Mouse (Mus musculus): ENCODE results near the gene Olfr1395. TPM values are rescaled to one million over a fixed set of nuclear protein-coding genes. Genes with fewer than 3 reads are reported as not detected.
A peak's percentile ranks its signal among the peaks of the same experiment; 100 is the strongest.
"Not testable (repeated sequence)": the region's sequence is repeated elsewhere in the genome, so short reads cannot be mapped to it uniquely, and the experiment has no call there.

The Olfr1395 gene
- polyA plus RNA-seq, 1 experiment from 2014 or later: not detected

DNA sequence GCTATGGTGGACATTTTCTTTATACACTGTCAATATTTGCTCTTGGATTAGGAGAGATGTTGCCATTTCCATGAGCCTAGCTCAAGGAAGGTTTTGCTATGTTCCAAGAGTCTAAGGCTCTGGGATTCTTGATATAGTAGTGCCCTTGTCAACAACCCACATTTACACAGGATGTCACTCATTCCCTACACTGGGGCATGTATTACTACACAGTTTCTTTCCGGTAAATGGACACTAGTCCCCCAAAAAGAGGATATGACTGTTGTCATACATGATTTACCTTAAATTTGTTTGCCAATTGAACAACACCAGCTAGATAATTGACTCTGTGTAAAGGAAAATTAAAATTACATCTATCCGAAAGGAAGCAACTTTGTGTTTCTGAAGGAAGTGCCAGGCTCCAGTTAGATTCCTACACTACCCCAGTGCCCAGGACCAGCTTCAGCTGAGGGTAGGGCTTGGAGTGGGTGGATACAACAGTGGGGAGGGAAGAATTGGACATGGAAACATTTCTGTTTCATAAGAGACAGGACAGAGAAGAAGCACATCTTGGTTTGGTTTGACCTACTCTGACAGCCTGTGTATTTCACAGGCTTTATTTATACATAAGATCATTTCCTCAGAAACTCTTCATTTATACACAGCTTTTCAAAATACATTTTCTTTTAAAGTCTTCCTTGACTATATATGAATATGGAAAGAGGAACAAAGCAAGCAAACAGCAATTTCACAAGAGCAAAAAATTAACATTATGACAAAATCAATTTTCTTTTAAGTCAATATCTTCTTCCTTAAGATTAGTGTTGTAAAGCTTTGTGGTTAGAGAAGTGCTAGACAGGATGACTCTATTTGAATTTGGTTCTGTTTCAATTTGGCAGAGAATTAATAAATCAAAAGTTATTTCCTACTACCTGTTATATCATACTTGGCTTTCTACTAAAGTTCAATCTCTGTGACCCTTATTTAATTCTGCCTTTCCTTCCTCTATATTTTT lies 15.0 kb downstream of the Olfr1395 start:
- H3K4me2 ChIP-seq (ENCODE audit: low read length): no peak overlapping the region
- no peak overlapping the region for H3K9ac ChIP-seq (ENCODE audit: low read depth, low read length)
- H3K4me3 ChIP-seq (ENCODE audit: low read length): no peak overlapping the region
- ATAC-seq: no peak
- 90% methylated on average over 2 of the region's 2 CpGs for WGBS
- H3K4me1 ChIP-seq (ENCODE audit: control insufficient read depth, insufficient read depth, low read depth, low read length): no peaks in the 10 kb centered on the region
- no peaks in the 10 kb centered on the region for H3K27me3 ChIP-seq (replicated peaks; ENCODE audit: control insufficient read depth, insufficient read depth, low read length)
- H3K9me3 ChIP-seq (ENCODE audit: control insufficient read depth, low read length): no peaks in the 10 kb centered on the region
- H3K36me3 ChIP-seq (ENCODE audit: control insufficient read depth, insufficient read depth, low read length): no peaks in the 10 kb centered on the region
- H3K27ac ChIP-seq (ENCODE audit: low read depth, low read length): no peak overlapping the region

DNA sequence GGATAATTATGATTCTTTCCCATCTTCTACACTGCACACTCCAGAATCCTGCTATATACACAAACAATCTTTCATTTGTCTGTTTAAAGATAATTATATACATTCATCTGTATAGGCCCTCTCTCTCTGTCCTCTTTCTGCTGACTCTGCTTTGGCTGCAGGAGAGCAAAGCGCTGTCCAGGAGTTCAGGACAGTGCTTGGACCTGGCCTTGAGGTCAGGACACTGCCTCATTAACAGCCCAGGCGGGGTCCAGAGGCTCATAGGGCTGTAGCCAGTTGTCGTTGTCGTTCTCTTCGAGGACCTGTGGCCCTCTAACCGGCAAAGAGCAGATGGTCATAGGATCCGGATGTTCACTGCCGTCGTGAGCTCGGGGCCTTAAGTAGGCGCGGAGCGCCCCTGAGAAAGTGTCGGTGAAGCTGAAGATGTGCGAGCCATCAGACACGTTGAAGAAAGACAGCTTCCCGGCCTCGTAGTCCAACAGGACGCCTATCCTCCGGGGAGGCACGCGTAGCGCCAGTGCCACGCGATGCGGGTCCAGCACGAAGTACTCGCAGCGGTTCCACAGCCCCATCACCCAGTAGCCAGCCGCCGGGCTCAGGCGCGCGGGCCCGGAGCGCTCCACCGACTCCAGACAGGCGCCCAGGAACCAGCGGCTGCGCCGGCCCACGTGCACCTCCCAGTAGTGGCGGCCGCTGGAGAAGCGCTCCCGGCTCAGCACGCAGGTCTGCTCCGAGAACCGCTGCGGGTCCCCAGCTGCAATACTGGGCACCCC lies 27.0 kb downstream of the Olfr1395 start:
- Histone ChIP-seq H3K9ac (ENCODE audit: low read depth, low read length) (peak overlapping the region; percentile 60), H3K4me2 (ENCODE audit: low read length) (peak overlapping the region; percentile 76), H3K4me3 (ENCODE audit: low read length) (peak overlapping the region; percentile 45), H3K36me3 (ENCODE audit: control insufficient read depth, insufficient read depth, low read length) (no peaks in the 10 kb centered on the region), H3K27ac (ENCODE audit: low read depth, low read length) (no peak overlapping the region), H3K9me3 (ENCODE audit: control insufficient read depth, low read length) (peaks cover 5% of the 10 kb centered on the region), H3K4me1 (ENCODE audit: control insufficient read depth, insufficient read depth, low read depth, low read length) (no peaks in the 10 kb centered on the region; the same call in 1 of the 2 replicates), H3K27me3 (replicated peaks; ENCODE audit: control insufficient read depth, insufficient read depth, low read length) (peaks cover 2% of the 10 kb centered on the region; the same call in 1 of the 2 replicates)
- 2% methylated on average over 50 of the region's 50 CpGs for WGBS
- peak; percentile 90 for ATAC-seq

DNA sequence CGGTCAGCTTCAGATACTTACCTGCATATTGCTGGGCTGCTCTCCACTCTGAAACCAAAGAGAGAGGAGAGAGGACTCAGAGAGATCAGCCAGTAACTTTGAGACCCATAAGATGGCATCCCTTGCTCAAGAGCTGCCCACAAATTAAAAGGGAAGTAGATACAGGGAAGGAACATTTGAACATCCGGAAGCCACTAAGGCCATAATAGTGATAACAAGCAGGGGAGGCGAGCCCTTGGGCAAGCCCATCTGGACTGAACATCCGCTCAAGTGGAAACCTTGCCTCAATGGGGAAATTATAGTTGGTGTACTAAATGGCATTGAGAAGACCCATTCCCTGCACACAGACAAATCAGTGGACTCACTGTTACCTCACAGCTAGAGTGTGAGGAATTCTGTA lies 28.5 kb downstream of the Olfr1395 start:
- Histone ChIP-seq H3K27me3 (replicated peaks; ENCODE audit: control insufficient read depth, insufficient read depth, low read length) (peaks cover 2% of the 10 kb centered on the region; the same call in 1 of the 2 replicates), H3K4me1 (ENCODE audit: control insufficient read depth, insufficient read depth, low read depth, low read length) (no peaks in the 10 kb centered on the region; the same call in 1 of the 2 replicates), H3K9ac (ENCODE audit: low read depth, low read length) (no peak overlapping the region), H3K36me3 (ENCODE audit: control insufficient read depth, insufficient read depth, low read length) (no peaks in the 10 kb centered on the region), H3K4me3 (ENCODE audit: low read length) (no peak overlapping the region), H3K9me3 (ENCODE audit: control insufficient read depth, low read length) (peaks cover 5% of the 10 kb centered on the region), H3K27ac (ENCODE audit: low read depth, low read length) (no peak overlapping the region), H3K4me2 (ENCODE audit: low read length) (no peak overlapping the region)
- 93% methylated on average over 4 of the region's 4 CpGs for WGBS
- no peak for ATAC-seq

DNA sequence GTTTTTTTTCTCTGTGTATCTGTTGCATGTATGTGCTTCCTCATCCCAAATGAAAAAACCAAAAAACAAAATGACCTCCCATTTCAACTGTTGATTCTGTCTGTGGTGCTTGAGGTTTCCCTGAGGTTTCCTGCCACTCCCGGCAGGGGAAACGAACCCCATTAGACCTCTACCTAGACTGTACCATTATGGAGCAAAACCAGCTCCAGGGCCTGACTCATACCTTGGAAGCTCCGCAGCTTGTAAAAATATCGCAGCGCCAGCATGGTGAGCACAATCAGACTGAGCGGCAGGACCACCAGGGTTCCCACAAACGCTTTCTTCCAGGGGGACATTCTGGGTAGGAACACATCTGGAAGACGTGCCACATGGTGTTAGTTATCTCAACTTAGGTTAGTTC lies 33.3 kb downstream of the Olfr1395 start:
- Histone ChIP-seq H3K36me3 (ENCODE audit: control insufficient read depth, insufficient read depth, low read length) (no peaks in the 10 kb centered on the region), H3K4me3 (ENCODE audit: low read length) (no peak overlapping the region), H3K9me3 (ENCODE audit: control insufficient read depth, low read length) (no peaks in the 10 kb centered on the region), H3K4me2 (ENCODE audit: low read length) (no peak overlapping the region), H3K9ac (ENCODE audit: low read depth, low read length) (no peak overlapping the region), H3K27me3 (replicated peaks; ENCODE audit: control insufficient read depth, insufficient read depth, low read length) (no peaks in the 10 kb centered on the region), H3K4me1 (ENCODE audit: control insufficient read depth, insufficient read depth, low read depth, low read length) (no peaks in the 10 kb centered on the region), H3K27ac (ENCODE audit: low read depth, low read length) (no peak overlapping the region)
- no peak for ATAC-seq
- WGBS: 93% methylated on average over 8 of the region's 8 CpGs

DNA sequence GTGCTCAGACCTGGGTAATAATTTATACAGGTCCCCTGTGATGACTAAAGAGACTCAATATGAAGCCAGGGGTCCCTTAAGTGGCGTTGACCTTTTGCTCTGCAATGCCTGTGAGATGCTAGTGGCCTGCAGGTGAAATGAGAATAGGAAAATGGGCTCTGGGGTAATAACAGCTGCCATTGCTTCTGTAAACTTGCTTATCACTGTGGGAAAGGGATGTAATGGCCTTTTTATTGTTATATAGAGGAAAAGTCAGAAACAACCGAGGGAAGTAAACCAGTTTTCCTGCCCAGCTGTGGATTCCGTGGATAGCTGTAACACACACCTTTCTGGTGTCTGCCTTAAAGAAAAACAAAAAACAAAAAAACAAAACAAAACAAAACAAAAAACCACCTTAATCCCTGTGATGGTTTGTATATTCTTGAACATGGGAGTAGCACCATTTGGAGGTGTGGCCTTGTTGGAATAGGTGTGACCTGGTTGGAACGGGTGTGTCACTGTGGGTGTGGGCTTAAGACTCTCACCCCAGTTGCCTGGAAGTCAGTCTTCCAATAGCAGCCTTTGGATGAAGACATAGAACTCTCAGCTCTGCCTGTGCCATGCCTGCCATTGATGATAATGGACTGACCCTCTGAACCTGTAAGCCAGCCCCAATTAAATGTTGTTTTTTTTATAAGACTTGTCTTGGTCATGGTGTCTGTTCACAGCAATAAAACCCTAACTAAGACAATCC lies 34.1 kb downstream of the Olfr1395 start:
- not testable (repeated sequence) for H3K4me2 ChIP-seq (ENCODE audit: low read length); H3K4me3 ChIP-seq (ENCODE audit: low read length); ATAC-seq; H3K9me3 ChIP-seq (ENCODE audit: control insufficient read depth, low read length); H3K9ac ChIP-seq (ENCODE audit: low read depth, low read length); H3K36me3 ChIP-seq (ENCODE audit: control insufficient read depth, insufficient read depth, low read length); H3K27ac ChIP-seq (ENCODE audit: low read depth, low read length); H3K4me1 ChIP-seq (ENCODE audit: control insufficient read depth, insufficient read depth, low read depth, low read length); H3K27me3 ChIP-seq (replicated peaks; ENCODE audit: control insufficient read depth, insufficient read depth, low read length)
- WGBS: 81% methylated on average over 4 of the region's 4 CpGs

DNA sequence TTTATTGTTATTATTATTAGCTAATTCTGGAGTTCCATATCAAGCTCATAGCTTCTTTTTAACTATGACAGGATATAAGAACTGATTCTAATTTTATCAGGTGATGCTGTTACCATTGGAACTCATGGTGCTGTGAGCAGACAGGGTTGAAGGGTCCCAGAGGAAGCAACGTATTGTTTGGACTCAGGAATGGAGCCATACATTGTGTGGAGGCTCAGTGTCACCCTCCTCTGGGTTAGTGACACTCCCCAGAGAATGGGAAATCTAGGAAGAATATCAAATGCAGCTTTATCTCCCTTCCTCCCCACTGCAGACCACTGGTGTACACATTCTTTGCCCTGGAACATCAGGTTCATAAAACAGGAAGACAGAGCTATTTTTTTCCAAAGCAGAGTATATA lies 41.1 kb downstream of the Olfr1395 start:
- Histone ChIP-seq H3K9me3 (ENCODE audit: control insufficient read depth, low read length) (no peaks in the 10 kb centered on the region), H3K27ac (ENCODE audit: low read depth, low read length) (no peak overlapping the region), H3K4me3 (ENCODE audit: low read length) (no peak overlapping the region), H3K36me3 (ENCODE audit: control insufficient read depth, insufficient read depth, low read length) (no peaks in the 10 kb centered on the region), H3K4me1 (ENCODE audit: control insufficient read depth, insufficient read depth, low read depth, low read length) (no peaks in the 10 kb centered on the region), H3K9ac (ENCODE audit: low read depth, low read length) (no peak overlapping the region), H3K27me3 (replicated peaks; ENCODE audit: control insufficient read depth, insufficient read depth, low read length) (no peaks in the 10 kb centered on the region), H3K4me2 (ENCODE audit: low read length) (no peak overlapping the region)
- ATAC-seq: no peak
- 77% methylated on average over 1 of the region's 1 CpGs for WGBS

DNA sequence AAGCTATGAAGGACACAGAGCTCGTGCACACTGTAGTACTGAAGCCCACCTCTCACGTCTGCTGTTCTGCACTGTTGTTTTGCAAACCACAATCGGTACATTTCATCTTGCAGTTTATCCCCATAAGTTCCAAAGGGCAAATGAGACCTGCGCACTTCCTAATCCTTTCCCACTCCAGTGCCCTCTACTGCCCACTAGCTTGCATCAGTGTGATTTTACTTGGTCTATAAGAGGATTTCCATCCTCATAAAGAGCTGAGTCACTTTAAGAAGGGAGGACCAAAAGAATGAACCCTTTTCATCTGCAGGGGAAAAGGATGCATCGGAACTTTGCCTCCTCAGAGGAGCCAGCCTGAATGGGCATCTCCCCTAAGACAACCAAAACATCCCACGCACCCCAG lies 44.4 kb downstream of the Olfr1395 start:
- H3K4me1 ChIP-seq (ENCODE audit: control insufficient read depth, insufficient read depth, low read depth, low read length): no peaks in the 10 kb centered on the region
- H3K4me2 ChIP-seq (ENCODE audit: low read length): no peak overlapping the region
- H3K36me3 ChIP-seq (ENCODE audit: control insufficient read depth, insufficient read depth, low read length): no peaks in the 10 kb centered on the region
- no peaks in the 10 kb centered on the region for H3K9me3 ChIP-seq (ENCODE audit: control insufficient read depth, low read length)
- H3K4me3 ChIP-seq (ENCODE audit: low read length): no peak overlapping the region
- H3K9ac ChIP-seq (ENCODE audit: low read depth, low read length): no peak overlapping the region
- WGBS: 81% methylated on average over 6 of the region's 6 CpGs
- no peak overlapping the region for H3K27ac ChIP-seq (ENCODE audit: low read depth, low read length)
- no peak for ATAC-seq
- no peaks in the 10 kb centered on the region for H3K27me3 ChIP-seq (replicated peaks; ENCODE audit: control insufficient read depth, insufficient read depth, low read length)

DNA sequence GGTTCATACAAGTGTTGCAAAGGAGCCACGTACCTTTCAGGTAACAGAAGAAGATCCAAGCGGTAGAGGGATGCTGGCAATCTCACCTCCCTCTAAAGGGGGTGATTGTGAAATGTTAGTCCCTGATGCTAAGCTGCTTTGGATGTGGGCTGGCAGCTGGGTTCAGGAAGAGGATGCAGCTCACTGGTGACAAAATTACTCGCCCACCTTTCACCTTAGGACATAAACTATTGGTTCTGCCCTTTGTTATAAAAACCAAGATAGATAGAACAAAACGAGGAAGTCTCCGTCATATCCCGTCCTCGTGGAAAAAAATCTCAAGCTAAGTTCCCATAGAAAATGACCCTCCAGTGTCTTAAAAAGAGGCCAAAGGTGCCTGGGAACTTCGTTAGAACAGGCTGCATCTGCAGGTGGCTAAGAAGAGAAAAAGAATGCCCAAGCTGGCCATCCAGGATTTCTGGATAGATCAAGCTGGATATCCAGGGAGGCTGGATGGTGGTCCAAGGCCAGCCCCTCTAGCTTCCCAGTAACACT lies 44.9 kb downstream of the Olfr1395 start, which contains the start of gene Btnl9:
Gene Btnl9 (minus strand): TSS at position 205 of the 534 bp plus-strand sequence.
- H3K36me3 ChIP-seq (ENCODE audit: control insufficient read depth, insufficient read depth, low read length): no peaks in the 10 kb centered on the region
- H3K27ac ChIP-seq (ENCODE audit: low read depth, low read length): no peak within 1 kb of the TSS
- H3K4me3 ChIP-seq (ENCODE audit: low read length): no peak within 1 kb of the TSS
- no peaks in the 10 kb centered on the region for H3K27me3 ChIP-seq (replicated peaks; ENCODE audit: control insufficient read depth, insufficient read depth, low read length)
- no peaks in the 10 kb centered on the region for H3K9me3 ChIP-seq (ENCODE audit: control insufficient read depth, low read length)
- WGBS: 81% methylated on average over 8 of the region's 8 CpGs
- H3K9ac ChIP-seq (ENCODE audit: low read depth, low read length): no peak within 1 kb of the TSS
- ATAC-seq: no peak
- H3K4me1 ChIP-seq (ENCODE audit: control insufficient read depth, insufficient read depth, low read depth, low read length): no peaks in the 10 kb centered on the region
- no peak within 1 kb of the TSS for H3K4me2 ChIP-seq (ENCODE audit: low read length)
